Mouse (Mus musculus): ENCODE measurements around the gene P2rx5. TPM values are rescaled to one million over a fixed set of nuclear protein-coding genes. Genes with fewer than 3 reads are reported as not detected.
A peak's percentile ranks its signal among the peaks of the same experiment; 100 is the strongest.

Gene P2rx5
- polyA plus RNA-seq, 1 experiment = 5.5 TPM

DNA sequence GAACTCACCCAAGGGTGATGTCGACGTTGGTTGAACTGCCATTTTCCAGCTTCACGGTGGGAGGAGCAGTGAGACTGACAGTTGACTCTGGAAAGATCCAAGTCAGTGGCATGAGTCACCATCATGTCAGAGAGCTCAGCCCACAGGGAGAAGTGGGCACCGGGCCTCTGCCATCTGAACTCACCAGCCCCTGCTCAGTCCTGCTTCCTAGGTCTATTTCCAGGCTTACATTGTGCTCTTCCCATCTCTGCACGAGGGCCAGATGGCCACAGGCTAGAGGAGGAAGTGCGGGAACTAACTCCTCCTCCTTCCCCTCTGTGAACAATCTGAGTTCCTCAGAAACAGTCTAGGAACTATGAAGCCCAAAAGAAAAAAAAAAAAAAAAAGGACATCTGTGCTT, 32.8 kb downstream of the P2rx5 start:
- 60% methylated on average over 6 of the region's 6 CpGs for WGBS
- no peak for TF ChIP-seq CTCF (IDR thresholded peaks at IDR 0.05; ENCODE audit: insufficient read depth, low read length)
- TF ChIP-seq POLR2A (IDR thresholded peaks at IDR 0.05; ENCODE audit: borderline replicate concordance, extremely low read depth, low read depth, low read length) = no peak
- DNase-seq = no peak
- H3K4me3 ChIP-seq (replicated peaks; ENCODE audit: extremely low read depth, low read depth, low read length) = no peak overlapping the region
- H3K4me1 ChIP-seq (ENCODE audit: control insufficient read depth, insufficient read depth, low read length) = no peaks in the 10 kb centered on the region

DNA sequence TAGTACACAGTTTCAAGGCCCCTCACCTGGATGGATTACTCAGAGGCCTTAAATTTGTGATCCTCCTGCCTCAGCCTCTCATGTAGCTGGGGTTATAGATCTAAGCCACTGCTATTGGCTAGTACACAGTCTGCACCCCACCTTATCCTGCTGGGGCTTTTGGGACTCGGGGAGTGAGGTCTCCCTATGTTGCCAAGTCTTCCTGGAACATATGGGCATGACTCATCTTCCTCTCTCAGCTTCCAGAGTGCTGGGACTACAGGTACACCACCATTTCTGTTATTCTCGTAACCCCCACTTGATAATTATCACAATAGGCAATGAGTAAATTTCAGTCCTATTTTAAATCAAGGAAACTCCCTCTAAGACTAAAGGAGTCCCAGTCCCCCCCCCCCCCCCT, 34.2 kb downstream of the P2rx5 start:
- TF ChIP-seq CTCF (IDR thresholded peaks at IDR 0.05; ENCODE audit: insufficient read depth, low read length) (no peak), POLR2A (IDR thresholded peaks at IDR 0.05; ENCODE audit: borderline replicate concordance, extremely low read depth, low read depth, low read length) (no peak)
- Histone ChIP-seq H3K4me1 (ENCODE audit: control insufficient read depth, insufficient read depth, low read length) (no peaks in the 10 kb centered on the region), H3K4me3 (replicated peaks; ENCODE audit: extremely low read depth, low read depth, low read length) (no peak overlapping the region)
- 65% methylated on average over 2 of the region's 2 CpGs for WGBS
- DNase-seq = no peak

DNA sequence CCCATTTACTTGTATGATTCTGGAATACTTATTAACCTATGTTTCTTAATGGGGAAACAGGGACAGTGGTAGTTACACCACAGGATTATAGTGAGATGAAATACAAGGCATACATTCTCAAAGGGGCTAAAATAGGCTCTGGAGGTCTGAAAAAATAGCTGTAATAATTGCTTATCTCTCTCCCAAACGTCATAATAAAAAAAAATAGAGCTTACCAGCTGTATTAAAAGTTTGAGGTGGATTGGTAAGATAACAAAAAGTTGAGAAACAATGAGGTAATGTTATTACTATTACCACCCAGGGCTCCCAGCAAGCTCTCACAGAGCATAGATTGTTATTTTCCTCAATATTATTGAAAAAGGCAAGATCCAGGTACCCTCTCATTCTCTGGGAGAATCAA, 38.0 kb downstream of the P2rx5 start:
- 0 out of 2 replicates have a peak, but pooled peaks cover 4% of the 10 kb centered on the region for H3K4me1 ChIP-seq (ENCODE audit: control insufficient read depth, insufficient read depth, low read length)

DNA sequence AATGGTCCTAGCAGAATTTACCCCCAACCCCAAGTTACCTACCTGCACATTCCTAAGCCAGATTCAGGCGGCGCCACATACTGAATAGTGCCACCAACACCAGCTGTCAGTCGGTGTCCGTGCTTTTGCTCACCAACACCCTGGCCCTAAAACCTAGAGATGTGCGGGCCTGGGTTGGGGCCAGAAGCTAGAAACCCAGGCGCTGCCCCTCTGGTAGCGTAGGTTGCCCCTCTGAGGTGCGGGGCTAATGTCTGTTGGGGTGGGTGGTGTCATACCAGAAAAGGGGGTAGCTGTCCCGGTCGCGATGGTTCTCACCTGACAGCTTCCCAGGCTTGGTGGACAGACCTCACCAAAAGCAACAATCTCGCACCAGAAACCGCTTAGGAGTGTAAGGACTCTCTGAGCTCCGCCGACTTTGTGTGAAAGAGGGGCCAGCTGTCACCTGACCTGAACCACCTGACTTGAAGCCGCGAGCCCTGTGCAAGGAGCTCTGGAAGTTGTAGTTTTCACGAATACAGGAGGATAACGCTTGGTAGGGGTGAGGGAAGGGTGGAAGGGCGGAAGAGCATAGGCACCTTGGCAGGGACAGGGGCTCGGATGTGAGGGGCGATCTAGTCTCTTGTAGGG, 38.5 kb downstream of the P2rx5 start, which contains the start of gene Ctns:
Ctns (minus strand) TSS at position 440 of the 627 bp plus-strand sequence.
- no peak for DNase-seq
- TF ChIP-seq CTCF (IDR thresholded peaks at IDR 0.05; ENCODE audit: insufficient read depth, low read length) = no peak
- peak; percentile 76; the same call in 1 of the 2 replicates for TF ChIP-seq POLR2A (IDR thresholded peaks at IDR 0.05; ENCODE audit: borderline replicate concordance, extremely low read depth, low read depth, low read length)
- WGBS = under 1% methylated on average over 21 of the region's 22 CpGs
- Histone ChIP-seq H3K4me3 (replicated peaks; ENCODE audit: extremely low read depth, low read depth, low read length) (peak within 1 kb of the TSS; percentile 94), H3K4me1 (ENCODE audit: control insufficient read depth, insufficient read depth, low read length) (0 out of 2 replicates have a peak, but pooled peaks cover 4% of the 10 kb centered on the region)

More for the DNA sequence above, 38.0 kb downstream of the P2rx5 start:
- 14% methylated on average over 1 of the region's 1 CpGs for WGBS
- TF ChIP-seq CTCF (IDR thresholded peaks at IDR 0.05; ENCODE audit: insufficient read depth, low read length) = no peak
- TF ChIP-seq POLR2A (IDR thresholded peaks at IDR 0.05; ENCODE audit: borderline replicate concordance, extremely low read depth, low read depth, low read length) = no peak
- no peak for DNase-seq
- peak overlapping the region; percentile 94 for H3K4me3 ChIP-seq (replicated peaks; ENCODE audit: extremely low read depth, low read depth, low read length)

DNA sequence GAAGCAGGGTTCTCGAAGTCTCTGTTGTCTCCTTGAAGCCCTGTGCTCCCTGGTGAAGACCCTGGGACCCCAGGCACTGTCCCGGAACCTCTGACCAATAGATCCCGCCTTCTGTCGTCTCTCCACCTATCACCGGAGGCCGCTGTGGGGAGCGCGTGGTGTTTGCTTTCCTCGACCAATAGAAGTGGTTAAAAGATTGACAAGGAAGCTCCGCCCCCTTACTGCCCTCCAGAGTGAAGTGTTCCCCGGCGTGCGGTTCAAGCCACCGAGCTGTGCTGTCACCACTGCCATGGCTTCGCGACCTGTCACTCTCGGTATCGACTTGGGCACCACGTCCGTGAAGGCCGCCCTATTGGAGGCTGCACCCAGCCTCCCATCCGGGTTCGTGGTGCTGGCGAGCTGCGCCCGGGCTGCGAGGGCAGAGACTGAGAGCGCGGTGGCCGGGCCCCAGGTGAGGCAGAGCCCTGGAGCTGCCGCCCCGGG, 39.0 kb downstream of the P2rx5 start, which contains the start of gene Shpk:
Shpk (plus strand) TSS at position 231 of the 483 bp plus-strand sequence.
- Histone ChIP-seq H3K4me3 (replicated peaks; ENCODE audit: extremely low read depth, low read depth, low read length) (peak within 1 kb of the TSS; percentile 94), H3K4me1 (ENCODE audit: control insufficient read depth, insufficient read depth, low read length) (0 out of 2 replicates have a peak, but pooled peaks cover 4% of the 10 kb centered on the region)
- TF ChIP-seq CTCF (IDR thresholded peaks at IDR 0.05; ENCODE audit: insufficient read depth, low read length) = no peak
- peak; percentile 66; the same call in 1 of the 2 replicates for TF ChIP-seq POLR2A (IDR thresholded peaks at IDR 0.05; ENCODE audit: borderline replicate concordance, extremely low read depth, low read depth, low read length)
- under 1% methylated on average over 32 of the region's 32 CpGs for whole genome bisulfite sequencing
- DNase-seq = peak; percentile 94

DNA sequence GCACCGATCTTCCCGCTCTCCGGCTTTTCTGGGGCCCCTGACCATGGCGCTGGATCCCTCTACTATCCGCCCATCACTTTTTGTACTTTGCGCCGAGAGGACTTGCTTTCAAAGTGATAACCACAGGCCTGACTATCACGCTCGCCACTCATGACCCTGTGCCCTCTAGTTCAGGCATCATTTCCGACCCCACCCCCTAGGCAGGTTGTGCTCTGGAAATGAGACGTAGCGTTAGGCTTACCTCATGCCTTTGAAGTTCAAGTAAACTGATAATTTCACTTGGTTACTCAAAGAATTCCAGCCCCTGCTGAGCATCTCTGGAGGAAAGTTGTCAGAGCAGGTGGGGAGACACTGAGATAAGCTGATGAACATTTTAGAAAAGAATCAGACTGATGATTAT, 39.7 kb downstream of the P2rx5 start:
- 4% methylated on average over 12 of the region's 12 CpGs for WGBS
- peak; percentile 28 for DNase-seq
- TF ChIP-seq POLR2A (IDR thresholded peaks at IDR 0.05; ENCODE audit: borderline replicate concordance, extremely low read depth, low read depth, low read length) = no peak
- no peak for TF ChIP-seq CTCF (IDR thresholded peaks at IDR 0.05; ENCODE audit: insufficient read depth, low read length)
- Histone ChIP-seq H3K4me3 (replicated peaks; ENCODE audit: extremely low read depth, low read depth, low read length) (peak overlapping the region; percentile 94), H3K4me1 (ENCODE audit: control insufficient read depth, insufficient read depth, low read length) (0 out of 2 replicates have a peak, but pooled peaks cover 4% of the 10 kb centered on the region)

DNA sequence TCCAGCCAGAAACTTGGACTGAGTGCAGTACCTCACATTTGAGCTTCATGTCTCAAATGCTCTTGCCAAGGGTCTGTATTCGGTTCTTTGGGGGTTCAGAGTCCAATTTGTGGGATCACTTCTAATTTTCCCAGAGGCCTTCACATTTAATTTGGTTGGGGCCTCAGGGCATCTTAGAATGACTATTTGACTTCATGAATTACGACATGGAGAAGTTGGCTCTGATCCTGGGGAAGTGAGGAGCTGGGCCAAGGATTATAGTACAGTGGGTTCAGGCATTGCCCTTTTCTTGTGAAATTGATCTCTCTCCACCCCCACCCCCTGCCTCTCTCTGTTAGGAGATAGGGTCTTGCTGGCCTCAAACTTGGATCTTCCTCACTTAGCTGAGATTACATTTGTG, 40.8 kb downstream of the P2rx5 start:
- 46% methylated on average over 2 of the region's 2 CpGs for WGBS
- DNase-seq = no peak
- TF ChIP-seq CTCF (IDR thresholded peaks at IDR 0.05; ENCODE audit: insufficient read depth, low read length) (no peak), POLR2A (IDR thresholded peaks at IDR 0.05; ENCODE audit: borderline replicate concordance, extremely low read depth, low read depth, low read length) (no peak)
- no peak overlapping the region for H3K4me3 ChIP-seq (replicated peaks; ENCODE audit: extremely low read depth, low read depth, low read length)
- 0 out of 2 replicates have a peak, but pooled peaks cover 4% of the 10 kb centered on the region for H3K4me1 ChIP-seq (ENCODE audit: control insufficient read depth, insufficient read depth, low read length)

DNA sequence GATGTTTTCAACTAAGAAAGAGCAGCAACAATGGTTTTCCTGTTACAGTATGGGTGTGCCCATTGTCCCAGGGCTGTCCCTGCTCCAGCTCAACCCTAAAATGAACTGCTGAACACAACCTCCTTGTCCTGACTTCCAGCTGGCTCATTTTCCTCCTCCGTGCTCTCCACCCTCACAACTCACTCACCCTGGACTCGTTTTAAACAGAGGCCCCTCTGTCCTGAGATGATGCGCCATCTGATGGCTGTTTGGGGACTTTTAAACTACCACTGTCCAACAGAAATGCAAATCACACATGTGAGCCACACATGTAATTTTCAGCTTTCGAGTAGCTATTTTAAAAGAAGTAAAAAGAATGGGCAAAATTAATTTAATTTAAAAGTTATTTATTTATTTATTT, 41.4 kb downstream of the P2rx5 start:
- Histone ChIP-seq H3K4me3 (replicated peaks; ENCODE audit: extremely low read depth, low read depth, low read length) (no peak overlapping the region), H3K4me1 (ENCODE audit: control insufficient read depth, insufficient read depth, low read length) (0 out of 2 replicates have a peak, but pooled peaks cover 4% of the 10 kb centered on the region)
- WGBS = 37% methylated on average over 4 of the region's 4 CpGs
- no peak for DNase-seq
- no peak for TF ChIP-seq POLR2A (IDR thresholded peaks at IDR 0.05; ENCODE audit: borderline replicate concordance, extremely low read depth, low read depth, low read length)

DNA sequence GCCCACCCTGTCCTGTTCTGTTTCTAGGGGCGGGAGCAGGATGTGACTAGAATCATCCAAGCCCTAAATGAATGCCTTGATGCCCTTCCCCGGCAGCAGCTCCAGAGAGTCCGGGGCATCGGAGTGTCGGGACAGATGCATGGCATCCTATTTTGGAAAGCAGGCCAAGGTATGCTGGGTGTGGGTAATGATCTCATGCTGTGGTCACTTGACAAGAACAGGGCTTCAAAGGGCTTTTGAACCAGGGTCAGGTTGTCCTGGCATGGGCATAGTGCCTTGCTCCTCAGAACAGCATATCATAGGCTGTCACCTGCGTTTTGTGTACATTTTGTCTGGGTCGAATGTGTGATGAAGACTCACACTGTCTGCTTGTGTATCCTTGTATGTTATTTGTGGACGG, 43.7 kb downstream of the P2rx5 start:
- Histone ChIP-seq H3K4me3 (replicated peaks; ENCODE audit: extremely low read depth, low read depth, low read length) (no peak overlapping the region), H3K4me1 (ENCODE audit: control insufficient read depth, insufficient read depth, low read length) (0 out of 2 replicates have a peak, but pooled peaks cover 4% of the 10 kb centered on the region)
- WGBS = 82% methylated on average over 8 of the region's 8 CpGs
- TF ChIP-seq POLR2A (IDR thresholded peaks at IDR 0.05; ENCODE audit: borderline replicate concordance, extremely low read depth, low read depth, low read length) = no peak
- no peak for DNase-seq

DNA sequence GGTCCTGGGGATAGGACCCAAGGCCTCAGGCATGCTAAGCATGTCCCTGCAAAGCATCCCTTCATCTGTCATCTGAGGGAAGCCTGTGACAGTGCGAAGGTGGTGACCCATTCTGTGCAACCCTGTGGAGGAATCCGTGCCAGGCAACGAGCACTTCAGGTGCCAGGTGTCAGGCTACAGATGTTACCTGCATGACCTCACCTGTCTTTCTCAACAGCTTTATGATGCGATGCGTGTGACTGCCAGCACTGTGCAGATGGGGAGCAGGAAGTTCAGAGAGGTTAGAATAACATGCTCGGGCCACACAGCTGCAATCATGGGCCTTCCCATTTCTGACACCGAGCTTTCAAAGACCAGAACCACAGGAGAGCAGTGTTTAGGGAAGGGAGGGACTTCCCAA, 45.0 kb downstream of the P2rx5 start:
- DNase-seq = no peak
- Histone ChIP-seq H3K4me1 (ENCODE audit: control insufficient read depth, insufficient read depth, low read length) (0 out of 2 replicates have a peak, but pooled peaks cover 2% of the 10 kb centered on the region), H3K4me3 (replicated peaks; ENCODE audit: extremely low read depth, low read depth, low read length) (no peak overlapping the region)
- WGBS = 67% methylated on average over 7 of the region's 7 CpGs
- TF ChIP-seq POLR2A (IDR thresholded peaks at IDR 0.05; ENCODE audit: borderline replicate concordance, extremely low read depth, low read depth, low read length) (no peak), CTCF (IDR thresholded peaks at IDR 0.05; ENCODE audit: insufficient read depth, low read length) (no peak)

Measured in lung, adult 2 months (tissue).